Mouse (Mus musculus): ENCODE data around the gene Pcbp2.

Pcbp2 gene

GRCm38 (mm10) chr15:102526111-102527002, 56.0 kb downstream of the Pcbp2 start:
- DNase-seq (ENCODE audit: low read depth, low spot score) = no peak

GRCm38 (mm10) chr15:102527936-102528335, 57.6 kb downstream of the Pcbp2 start:
- no peak for DNase-seq (ENCODE audit: low read depth, low spot score)

- no peak for DNase-seq (ENCODE audit: low read depth, low spot score)
Measured at GRCm38 (mm10) chr15:102528396-102528795, 58.1 kb downstream of the Pcbp2 start.

- no peak for DNase-seq (ENCODE audit: low read depth, low spot score)
Measured at GRCm38 (mm10) chr15:102530566-102530965, 60.2 kb downstream of the Pcbp2 start.

- DNase-seq (ENCODE audit: low read depth, low spot score) = no peak
Measured at GRCm38 (mm10) chr15:102531586-102531985, 61.2 kb downstream of the Pcbp2 start.

- no peak for DNase-seq (ENCODE audit: low read depth, low spot score)
Measured at GRCm38 (mm10) chr15:102532106-102532900, 62.0 kb downstream of the Pcbp2 start.

- DNase-seq (ENCODE audit: low read depth, low spot score) = no peak
Measured at GRCm38 (mm10) chr15:102533926-102534325, 63.6 kb downstream of the Pcbp2 start.

GRCm38 (mm10) chr15:102544801-102545200, 74.5 kb downstream of the Pcbp2 start:
- no peak for DNase-seq (ENCODE audit: low read depth, low spot score)

- DNase-seq (ENCODE audit: low read depth, low spot score) = no peak
Measured at GRCm38 (mm10) chr15:102546246-102546645, 75.9 kb downstream of the Pcbp2 start.

GRCm38 (mm10) chr15:102546677-102547427, 76.5 kb downstream of the Pcbp2 start:
- peak; percentile 19 for DNase-seq (ENCODE audit: low read depth, low spot score)

- no peak for DNase-seq (ENCODE audit: low read depth, low spot score)
Measured at GRCm38 (mm10) chr15:102547478-102547877, 77.1 kb downstream of the Pcbp2 start.

Measured in retina, postnatal 7 days (tissue).